Mouse (Mus musculus) lung, postnatal 10 days (tissue): Measurements from ENCODE around the gene Tbx10.
"Not testable (repeated sequence)": the region's sequence is repeated elsewhere in the genome, so short reads cannot be mapped to it uniquely, and the experiment has no call there.

Experiments used
- DNase-seq: peaks from one replicate; pipeline ENCODE4 v3.0.0; 2021

The Tbx10 gene

DNA sequence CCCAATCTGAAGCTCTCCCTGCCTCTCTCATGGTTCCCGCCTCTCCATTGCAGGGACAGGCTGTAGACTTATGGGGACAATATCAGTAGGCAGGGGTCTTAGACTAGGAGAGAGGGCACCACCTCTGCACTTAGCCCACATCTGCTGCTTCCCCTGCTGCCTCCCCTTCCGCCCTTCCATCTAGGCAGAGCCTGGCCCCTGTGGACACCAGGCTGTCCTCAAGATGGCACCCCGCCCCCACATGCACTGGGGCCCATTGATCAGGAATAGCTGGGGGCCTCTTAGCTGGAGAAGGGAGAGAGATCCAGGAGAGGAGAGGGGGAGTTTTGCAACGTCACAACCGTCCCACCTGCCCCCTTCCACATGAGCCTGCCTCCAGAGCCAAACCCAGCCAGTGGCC, at the start of gene Tbx10:
Gene Tbx10, plus strand, starts transcription at position 337 of the 400 bp plus-strand sequence.
- no peak for DNase-seq

DNA sequence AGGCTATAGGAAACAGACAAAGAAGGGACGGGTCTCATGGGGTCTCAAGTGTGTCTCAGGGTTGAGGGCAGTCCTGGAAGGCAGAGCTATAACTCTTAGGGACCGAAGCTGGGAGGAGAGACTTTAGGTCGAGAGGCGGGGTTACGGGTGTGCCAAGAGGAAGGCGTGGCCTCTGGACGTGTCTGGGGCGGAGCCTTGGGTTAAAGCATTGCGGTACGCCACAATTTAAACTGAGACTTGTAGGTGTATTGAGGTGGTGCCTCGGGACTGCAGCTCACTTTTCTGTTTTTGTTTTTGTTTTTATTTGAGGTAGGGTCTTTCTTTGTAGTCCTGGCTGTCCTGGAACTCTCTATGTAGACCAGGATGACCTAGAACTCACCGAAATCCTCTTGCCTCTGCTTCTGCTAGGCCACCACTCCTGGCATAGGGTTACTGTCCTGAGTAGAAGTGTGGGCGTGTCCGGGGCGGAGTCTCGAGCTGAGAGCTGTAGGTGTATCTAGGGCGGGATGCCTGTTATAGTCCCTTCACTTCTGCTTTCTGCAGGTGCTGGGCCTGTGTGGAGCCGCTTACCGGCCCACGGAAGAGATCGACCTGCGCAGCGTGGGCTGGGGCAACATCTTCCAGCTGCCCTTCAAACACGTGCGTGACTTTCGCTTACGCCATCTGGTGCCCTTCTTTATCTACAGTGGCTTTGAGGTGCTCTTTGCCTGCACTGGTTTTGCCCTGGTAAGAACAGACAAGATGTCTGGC, 49.4 kb upstream of the Tbx10 start:
- peak; percentile 74 for DNase-seq

DNA sequence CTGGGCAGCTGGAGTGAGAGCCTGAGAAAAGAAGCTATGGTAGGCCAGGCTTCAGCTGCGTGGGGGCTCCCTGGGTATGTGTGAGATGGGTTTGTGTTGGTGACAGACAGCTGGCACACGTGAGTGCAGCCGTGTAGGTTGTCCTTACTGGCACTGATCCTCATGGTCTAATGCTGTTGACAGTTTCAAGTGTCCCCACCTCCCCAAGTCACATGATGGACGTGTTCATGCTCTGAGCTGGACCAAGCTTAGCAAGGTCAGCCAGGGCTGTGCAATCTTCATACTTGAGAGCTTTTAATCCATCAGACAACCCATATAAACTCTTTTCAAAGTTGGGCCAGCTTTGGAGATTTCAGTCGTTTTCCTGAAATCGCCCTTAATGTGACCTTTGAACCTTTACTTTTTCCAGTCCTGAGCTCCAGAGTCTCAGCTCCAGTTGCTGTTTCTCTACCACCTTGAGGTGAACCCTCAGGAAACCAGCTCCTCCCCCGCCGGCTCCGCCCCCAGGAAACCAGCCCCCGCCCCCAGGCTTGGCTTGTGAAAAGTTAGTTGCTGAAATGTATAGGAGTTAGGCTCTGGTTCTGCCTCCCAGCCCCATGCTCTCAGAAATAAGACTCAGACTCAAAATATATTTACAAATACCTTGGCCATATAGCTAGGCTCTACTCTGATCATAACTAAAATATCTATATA, 46.5 kb upstream of the Tbx10 start:
- DNase-seq, result no peak

DNA sequence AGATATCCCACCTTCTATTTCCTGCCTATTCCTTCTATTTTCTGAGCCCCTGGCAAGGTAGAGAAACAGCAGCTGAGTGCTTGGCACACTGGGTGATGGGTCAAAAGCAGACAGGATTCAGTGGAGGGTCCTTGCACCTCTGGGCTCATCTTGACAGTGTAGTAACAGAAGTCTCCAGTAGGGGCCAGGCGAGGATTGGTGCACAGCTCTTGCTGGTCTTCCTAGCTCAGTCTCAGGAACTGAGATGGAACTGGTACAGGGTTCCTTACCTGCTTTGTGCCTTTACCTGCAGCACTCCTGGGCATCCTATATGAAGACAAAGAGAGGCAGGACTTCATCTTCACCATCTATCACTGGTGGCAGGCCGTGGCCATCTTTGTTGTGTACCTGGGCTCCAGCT, 45.8 kb upstream of the Tbx10 start:
- DNase-seq, result peak; percentile 82

DNA sequence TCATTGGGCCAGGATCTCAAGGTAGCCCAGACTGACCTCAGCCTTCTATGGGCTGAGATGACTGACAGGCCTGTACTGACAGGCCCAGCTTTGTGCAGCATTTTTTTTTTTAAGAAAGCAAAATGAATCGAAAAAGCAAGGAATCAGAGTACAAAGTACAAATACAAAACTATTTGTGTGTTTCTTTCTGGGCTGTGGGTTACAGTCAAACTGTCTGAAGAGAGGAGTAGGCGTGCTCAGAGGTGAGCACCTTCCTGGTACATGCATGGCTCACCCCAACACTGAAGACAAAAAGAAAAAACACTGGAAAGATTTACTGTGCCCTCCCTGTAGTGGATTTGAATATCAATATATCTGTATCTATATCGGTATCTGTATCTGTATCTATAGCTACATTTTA, 44.7 kb upstream of the Tbx10 start:
- no peak for DNase-seq

DNA sequence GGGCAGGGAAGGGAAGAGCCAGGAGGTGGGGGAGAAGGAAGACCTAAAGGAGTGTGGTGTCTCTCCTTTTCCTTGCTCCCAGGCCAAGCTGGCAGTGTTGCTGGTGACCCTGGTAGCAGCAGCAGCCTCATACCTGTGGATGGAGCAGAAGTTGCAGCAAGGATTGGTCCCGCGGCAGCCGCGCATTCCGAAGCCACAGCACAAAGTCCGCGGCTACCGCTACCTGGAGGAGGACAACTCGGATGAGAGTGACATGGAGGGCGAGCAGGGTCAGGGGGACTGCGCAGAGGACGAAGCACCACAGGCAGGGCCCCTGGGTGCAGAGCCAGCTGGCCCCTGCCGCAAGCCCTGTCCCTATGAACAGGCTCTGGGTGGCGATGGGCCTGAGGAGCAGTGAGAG, 44.0 kb upstream of the Tbx10 start:
- no peak for DNase-seq

DNA sequence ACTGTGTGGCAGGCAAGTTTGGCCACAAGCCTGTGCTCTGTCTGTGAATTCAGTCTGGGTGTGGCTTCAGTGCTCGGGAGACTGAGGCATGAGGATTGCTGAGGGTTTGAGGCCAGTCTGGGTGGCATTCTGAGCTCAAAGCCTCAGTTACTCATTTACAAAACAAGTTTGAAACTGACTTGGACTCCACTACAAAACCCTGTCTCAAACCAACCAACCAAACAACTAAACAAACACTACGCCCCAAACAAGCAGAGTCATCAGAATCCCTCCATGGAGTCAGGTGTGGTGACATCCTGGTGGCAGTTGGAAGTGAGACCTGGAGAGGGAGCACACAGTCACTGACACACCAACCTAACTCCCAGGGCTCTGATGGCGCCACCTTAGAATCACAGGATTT, 42.2 kb upstream of the Tbx10 start:
- no peak for DNase-seq

DNA sequence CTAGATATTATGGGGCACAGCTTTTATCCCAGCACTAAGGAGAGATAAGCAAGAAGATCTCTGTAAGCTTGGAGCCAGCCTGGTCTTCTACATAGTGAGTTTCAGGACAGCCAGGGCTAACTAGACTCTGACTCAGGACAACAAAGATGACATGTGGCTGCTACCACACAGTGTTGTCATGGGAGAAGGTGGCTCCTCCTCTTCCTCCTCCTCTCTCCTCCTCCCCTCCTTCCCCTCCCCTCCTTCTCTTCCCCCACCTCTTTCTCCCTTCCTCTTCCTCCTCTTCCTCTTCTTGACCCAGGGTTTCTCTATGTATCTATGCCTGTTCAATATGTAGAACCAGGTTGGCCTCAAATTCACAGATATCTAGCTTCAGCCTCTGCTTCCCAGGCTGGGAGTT, 41.1 kb upstream of the Tbx10 start:
- DNase-seq, result no peak

DNA sequence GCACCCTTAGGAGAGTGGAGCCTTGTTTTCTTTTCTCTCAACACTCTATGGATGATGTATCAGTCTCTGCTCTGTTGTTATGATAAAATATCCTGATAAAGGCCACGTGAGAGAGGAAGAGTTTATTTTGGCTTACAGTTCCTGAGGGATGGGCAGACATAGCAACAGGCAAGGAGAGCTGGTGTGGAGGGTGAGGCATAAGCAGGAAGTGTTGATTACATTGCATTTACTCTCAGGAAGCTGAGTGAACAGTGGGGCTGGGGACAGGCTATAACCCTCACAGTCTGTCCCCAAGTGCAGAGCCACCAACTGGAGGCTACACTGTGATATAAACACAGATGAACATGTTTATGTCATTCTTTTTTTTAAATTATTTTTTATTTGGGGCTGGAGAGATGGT, 40.5 kb upstream of the Tbx10 start:
- no peak for DNase-seq

DNA sequence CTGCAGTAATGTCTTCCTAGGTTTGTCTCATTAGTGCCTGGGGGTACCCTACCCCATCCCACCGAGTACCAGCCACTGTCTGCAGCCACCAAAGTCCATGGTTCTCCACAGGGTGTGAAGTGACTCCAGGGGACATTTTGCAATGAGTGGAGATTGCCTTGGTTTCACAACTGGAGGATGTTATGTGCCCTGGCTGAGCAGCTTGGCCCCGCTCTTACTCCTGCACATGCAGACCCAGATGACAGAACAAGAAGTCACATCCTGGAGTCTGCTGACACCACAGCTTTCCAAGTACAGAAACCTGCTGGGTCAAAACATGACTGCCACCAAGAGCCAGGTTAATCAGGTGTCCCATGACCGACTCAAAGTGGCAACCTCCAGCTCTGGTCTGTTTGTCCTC, 37.5 kb upstream of the Tbx10 start:
- no peak for DNase-seq

DNA sequence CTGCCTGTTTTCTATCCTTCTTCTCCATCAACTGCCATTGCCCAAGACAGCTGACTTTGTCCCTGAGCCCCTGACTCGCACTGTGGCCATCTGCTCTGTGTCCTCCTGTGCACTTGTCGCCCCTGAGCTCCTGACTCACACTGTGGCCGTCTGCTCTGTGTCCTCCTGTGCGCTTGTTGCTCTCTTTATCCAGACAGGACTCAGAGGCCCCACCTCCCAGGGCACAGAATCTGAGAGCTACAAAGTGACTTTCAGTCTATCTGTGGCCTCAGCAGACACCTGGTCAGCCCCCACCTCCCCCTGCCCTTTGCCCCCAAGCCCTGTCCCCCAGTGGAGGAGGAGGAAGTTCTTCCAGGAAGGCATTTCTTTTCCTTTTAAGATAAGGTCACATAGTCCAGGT, 36.7 kb upstream of the Tbx10 start:
- no peak for DNase-seq

DNA sequence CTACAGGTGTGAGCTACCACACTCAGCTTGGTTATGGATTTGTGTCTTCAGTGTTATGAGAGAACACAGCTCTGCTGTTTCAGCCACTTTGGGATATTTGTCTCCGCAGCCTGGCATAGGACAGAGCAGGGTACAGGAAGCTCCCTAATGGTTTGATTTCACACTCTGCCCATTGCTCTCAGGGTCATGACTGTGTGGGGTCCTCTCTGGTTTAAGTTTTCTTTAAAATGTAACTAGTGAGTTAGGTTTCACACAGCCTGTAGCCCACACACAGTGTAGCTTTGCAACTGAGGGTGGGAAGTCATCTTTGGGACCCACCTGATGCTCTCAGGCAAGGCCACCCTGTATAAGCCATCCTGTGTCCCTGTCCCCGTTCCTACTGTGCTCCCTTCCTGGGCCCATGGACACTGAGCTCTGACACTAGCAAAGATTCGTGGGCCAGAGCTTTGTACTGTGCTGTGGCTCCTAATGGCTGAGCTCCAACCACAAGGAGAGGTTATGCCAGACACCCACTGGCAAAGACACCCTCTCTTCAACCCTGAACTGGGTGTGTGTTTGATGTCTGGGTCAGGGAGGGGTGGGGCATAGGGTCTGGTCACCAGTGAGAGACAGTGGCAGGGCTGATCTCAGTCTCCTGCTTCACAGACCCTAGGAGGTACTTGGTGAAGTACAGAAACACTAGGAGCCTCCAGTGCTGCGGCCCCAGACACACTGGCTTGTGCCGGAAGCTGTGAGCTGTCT, 35.1 kb upstream of the Tbx10 start:
- not testable (repeated sequence) for DNase-seq

DNA sequence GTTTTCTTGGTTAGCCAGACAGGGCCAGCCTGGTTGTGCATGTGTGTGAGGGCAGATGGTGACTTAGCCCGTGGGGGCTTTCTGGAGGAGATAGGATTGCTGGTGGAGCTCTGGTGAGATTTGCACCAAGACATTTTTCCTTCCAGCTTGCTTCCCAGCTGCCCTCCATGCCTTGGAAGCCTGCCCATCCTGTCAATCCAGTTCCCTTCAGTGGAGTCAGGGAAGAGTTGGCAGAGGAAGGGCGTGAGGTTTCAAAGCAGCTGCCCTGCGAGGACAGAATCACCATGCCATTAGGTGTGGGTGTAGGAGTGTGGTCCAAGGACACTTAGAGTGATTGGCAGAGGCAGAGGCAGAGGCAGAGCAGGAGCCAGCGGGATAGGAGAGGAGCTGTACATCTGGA, 34.1 kb upstream of the Tbx10 start, which contains the start of gene Aldh3b3:
Gene Aldh3b3, plus strand, starts transcription at position 176 of the 400 bp plus-strand sequence.
- DNase-seq, result peak; percentile 36

DNA sequence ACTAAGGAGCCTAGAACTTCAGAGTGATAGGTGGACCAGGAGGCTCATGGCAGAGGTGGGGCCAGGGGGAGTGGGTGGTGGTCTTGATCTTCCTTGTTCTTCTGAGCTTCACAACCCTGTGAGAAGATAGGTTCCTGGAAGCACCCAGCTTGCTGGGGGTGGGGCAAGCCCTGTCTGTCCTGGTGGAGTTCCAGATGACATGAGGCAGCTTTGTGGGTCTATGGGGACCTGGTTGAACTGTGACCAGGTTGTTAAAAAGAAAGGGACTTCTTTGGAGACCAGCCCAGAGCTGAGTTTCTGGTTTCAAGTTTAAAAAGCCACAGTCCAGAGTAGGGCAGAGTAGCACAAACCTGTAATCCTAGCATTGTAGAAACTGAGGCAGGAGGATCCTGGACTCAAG, 33.5 kb upstream of the Tbx10 start:
- DNase-seq, result no peak

DNA sequence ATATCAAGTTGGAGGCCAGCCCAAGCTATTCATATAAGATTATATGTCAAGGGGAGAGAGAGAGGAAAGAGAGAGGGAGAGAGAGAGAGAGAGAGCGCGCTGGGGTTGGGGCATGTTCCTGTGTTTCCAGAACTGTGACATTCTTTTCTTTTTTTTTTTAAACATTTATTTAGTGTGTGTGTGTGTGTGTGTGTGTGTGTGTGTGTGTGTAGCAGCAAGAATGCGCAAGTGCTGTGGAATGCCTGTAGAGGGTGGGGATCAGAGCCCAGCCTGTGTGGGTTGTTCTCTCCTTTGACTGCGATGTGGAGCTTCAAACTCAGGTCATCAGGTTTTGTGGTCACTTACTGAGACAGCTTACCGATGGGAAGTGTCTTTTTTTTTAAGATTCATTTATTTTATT, 32.3 kb upstream of the Tbx10 start:
- DNase-seq, result peak; percentile 52

DNA sequence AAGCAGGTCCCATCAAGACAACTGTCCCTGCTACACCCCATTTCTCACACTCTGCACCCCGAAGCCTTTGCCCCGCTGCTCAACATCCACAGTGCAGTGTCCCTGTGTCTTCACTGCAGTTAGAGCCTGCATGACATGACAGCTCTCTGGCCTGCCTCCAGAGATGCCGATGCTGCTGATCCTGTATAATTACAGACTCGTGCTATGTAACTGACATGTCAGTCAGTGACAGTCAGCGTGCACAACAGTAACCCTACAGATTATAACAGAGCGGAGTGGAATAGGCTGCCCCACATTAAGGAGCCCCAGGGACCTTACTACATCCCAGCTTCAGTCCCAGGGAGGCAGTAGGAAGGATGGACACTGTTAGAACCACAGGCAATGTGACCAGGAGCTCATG, 30.7 kb upstream of the Tbx10 start:
- not testable (repeated sequence) for DNase-seq

DNA sequence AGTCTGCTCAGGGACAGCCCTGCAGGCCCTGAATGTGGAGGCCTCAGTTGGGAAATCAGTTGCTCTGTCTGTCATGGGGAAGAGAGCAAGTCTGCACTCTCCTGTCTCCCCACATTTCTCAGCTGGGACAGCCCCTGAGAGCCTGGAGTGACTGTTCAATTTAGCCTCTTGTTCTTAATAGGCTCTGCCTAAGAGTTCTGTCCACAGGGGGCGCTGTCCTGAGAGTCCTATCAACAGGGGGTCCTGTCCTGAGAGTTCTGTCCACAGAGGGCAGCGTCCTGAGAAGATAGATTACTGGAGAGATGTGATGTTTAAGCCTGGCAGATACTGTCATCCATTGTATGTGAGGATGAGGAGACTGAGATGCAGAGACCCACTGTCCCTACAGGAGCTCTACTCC, 30.1 kb upstream of the Tbx10 start:
- DNase-seq, result peak; percentile 77

DNA sequence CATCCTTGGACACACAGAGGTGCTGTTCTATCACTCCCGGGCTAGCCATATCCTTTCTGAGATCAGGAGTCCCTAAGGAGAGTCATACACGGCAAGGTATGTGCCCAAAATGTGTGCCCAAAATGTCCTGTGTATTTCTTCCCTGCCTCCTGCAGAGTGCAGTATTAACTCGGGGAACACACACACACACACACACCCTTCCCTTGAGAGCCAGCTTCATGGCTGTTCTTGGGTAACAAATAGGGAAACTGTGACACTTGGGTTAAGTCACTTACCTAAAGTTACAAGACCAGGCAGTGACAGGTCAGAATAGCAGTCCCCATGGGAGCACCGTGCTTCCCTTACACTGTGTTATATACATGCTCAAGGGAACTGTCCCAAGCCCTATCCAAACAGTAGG, 28.5 kb upstream of the Tbx10 start:
- no peak for DNase-seq

DNA sequence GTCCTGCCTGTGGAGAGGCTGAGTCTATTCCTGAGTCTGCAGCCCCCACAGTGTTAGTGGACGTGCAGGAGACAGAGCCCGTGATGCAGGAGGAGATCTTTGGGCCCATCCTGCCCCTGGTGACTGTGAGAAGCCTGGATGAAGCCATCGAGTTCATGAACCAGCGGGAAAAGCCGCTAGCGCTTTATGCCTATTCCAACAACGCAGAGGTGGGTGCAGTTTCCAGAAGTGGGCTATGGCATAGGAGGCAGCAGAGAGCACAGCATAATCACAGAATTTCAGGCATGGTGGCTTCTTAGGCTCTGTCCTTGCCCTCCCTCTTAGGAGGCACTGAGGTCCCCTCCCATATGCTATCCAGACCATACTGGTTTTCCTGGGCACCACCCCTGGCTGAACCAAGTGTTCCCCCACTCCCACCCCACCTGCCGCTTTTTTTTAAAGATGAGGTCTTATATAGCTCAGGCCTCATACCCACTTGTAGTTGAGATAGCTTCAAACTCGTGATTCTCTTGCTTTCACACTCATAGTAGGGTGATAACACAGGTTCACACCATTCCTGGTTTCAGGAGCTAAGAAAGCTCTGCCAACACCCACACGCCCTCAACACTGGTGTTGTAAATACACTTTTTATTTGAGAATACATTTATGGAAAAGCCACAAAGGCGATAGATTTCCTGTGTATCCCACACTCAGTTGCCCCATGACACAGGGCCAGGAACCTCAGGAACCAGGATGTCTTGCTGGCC, 26.0 kb upstream of the Tbx10 start:
- no peak for DNase-seq

DNA sequence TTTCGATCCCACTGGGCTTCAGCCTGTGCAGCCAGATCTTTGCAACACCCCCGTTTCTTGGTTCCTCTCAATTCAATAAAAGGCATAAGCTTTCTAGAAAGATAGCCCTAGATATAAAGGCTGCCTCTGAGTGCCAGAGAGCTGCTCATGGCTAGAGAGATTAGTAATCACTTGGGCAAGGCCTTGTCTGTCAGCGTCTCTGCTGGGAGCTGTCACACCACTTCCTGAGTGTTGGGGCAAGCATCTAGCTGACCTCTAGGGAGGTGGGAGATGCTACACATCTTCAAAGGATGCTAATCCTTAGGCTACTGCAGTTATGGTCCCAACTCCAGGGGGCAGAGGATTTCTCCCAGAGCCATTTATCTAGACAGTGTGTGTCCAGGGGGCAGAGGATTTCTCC, 25.3 kb upstream of the Tbx10 start:
- DNase-seq, result no peak

DNA sequence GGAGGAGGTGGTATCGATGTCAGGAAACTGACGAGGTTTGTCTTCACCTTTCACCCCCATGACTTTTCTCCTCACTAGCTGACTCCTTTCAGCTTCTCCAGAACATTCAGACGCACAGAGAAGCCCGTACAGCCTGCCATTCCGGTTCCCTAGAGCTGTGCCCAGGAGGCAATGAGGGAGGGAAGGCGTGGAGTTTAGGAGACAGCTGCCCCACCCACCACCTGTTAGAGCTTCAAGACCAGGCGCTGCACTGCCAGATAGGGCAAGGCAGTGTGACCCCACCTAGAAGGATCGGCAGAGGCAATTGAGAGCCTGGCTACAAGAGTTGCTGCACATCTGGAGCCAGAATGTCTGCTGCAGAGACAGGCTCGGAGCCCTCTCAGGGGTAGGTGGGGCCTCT, 20.3 kb upstream of the Tbx10 start, which contains the start of gene Aldh3b2:
Gene Aldh3b2, plus strand, starts transcription at position 100 of the 400 bp plus-strand sequence.
- DNase-seq, result no peak

DNA sequence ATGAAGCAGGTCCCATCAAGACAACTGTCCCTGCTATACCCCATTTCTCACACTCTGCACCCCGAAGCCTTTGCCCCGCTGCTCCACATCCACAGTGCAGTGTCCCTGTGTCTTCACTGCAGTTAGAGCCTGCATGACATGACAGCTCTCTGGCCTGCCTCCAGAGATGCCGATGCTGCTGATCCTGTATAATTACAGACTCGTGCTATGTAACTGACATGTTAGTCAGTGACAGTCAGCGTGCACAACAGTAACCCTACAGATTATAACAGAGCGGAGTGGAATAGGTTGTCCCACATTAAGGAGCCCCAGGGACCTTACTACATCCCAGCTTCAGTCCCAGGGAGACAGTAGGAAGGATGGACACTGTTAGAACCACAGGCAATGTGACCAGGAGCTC, 17.9 kb upstream of the Tbx10 start:
- not testable (repeated sequence) for DNase-seq

DNA sequence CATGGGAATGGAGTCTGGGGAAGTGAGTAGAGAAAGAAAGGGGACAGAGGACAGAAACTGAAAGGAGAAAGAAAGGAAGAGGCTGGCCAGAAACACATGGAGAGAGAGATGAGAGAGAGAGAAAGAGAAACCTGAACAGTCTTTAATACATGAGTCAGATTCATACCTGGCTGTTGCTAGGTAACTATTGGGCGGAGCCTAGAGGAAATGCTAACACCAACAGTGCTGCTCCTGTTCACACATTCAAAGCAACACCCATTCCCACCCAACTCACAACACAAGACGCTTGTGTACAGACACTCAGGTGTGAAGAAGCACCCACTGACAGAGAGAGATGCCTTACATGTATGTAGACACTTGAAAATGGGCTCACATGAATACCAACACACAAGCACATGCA, 16.7 kb upstream of the Tbx10 start:
- peak; percentile 16 for DNase-seq
